Mouse (Mus musculus): Measurements from ENCODE around the gene Shc4. TPM values are rescaled to one million over a fixed set of nuclear protein-coding genes. Genes with fewer than 3 reads are reported as not detected.

The Shc4 gene
- total RNA-seq, 2 experiments from 2014 or later = 0.51 to 0.67 TPM

GRCm38 (mm10) chr2:125685441-125686150 lies 38.4 kb downstream of the Shc4 start:
- no peak for DNase-seq

GRCm38 (mm10) chr2:125684559-125685440 lies 39.1 kb downstream of the Shc4 start:
- DNase-seq = no peak

- no peak for DNase-seq
Observed at GRCm38 (mm10) chr2:125683895-125684294, 40.1 kb downstream of the Shc4 start.

- no peak for DNase-seq
Observed at GRCm38 (mm10) chr2:125681811-125682210, 42.1 kb downstream of the Shc4 start.

GRCm38 (mm10) chr2:125672957-125673631 lies 50.9 kb downstream of the Shc4 start, which contains the start of gene Eid1:
Gene Eid1 (plus strand): TSS chr2:125673095.
- peak; percentile 84 to 87 for DNase-seq

GRCm38 (mm10) chr2:125672568-125672956 lies 51.4 kb downstream of the Shc4 start:
- no peak for DNase-seq

GRCm38 (mm10) chr2:125670846-125671245 lies 53.1 kb downstream of the Shc4 start:
- DNase-seq = no peak

GRCm38 (mm10) chr2:125667721-125668120 lies 56.2 kb downstream of the Shc4 start:
- DNase-seq = no peak

GRCm38 (mm10) chr2:125667184-125667583 lies 56.8 kb downstream of the Shc4 start:
- peak in 1 of 2 experiments; percentile 25 for DNase-seq

GRCm38 (mm10) chr2:125666668-125667067 lies 57.3 kb downstream of the Shc4 start:
- DNase-seq = no peak

- no peak for DNase-seq
Observed at GRCm38 (mm10) chr2:125665909-125666308, 58.0 kb downstream of the Shc4 start.

- no peak for DNase-seq
Observed at GRCm38 (mm10) chr2:125665213-125665612, 58.7 kb downstream of the Shc4 start.

GRCm38 (mm10) chr2:125662517-125662916 lies 61.4 kb downstream of the Shc4 start:
- DNase-seq = no peak

- no peak for DNase-seq
Observed at GRCm38 (mm10) chr2:125661156-125661555, 62.8 kb downstream of the Shc4 start.

GRCm38 (mm10) chr2:125660537-125661130 lies 63.3 kb downstream of the Shc4 start:
- no peak for DNase-seq

GRCm38 (mm10) chr2:125659823-125660536 lies 64.0 kb downstream of the Shc4 start:
- DNase-seq = peak; percentile 74 to 86

- DNase-seq = no peak
Observed at GRCm38 (mm10) chr2:125655391-125655790, 68.6 kb downstream of the Shc4 start.

GRCm38 (mm10) chr2:125653286-125653685 lies 70.7 kb downstream of the Shc4 start:
- no peak for DNase-seq

GRCm38 (mm10) chr2:125651563-125651962 lies 72.4 kb downstream of the Shc4 start:
- DNase-seq = peak; percentile 30 to 66

GRCm38 (mm10) chr2:125650742-125651352 lies 73.1 kb downstream of the Shc4 start:
- DNase-seq = no peak

GRCm38 (mm10) chr2:125650038-125650437 lies 73.9 kb downstream of the Shc4 start:
- DNase-seq = no peak
